Mouse (Mus musculus): Measurements from ENCODE around the gene Cyth2.

DNA sequence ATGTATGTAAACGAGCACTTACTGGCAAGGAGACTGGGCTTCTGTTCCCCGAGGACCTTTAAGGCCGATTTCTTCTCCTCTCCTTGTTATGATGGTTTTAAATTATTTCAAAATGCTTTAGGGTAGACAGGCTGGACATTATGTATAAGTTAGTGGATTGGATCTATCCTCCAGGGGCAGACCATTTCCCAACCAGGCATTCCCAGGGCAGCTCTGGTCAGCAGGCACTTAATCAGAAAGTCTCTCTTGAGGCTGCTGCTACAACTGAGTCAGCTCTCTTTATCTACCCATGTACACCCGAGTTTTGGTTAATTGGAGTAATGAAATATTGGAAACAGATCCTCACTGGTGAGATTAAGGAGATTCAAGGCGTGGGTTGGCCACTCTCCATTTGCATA, 16.7 kb upstream of the Cyth2 start:
- TF ChIP-seq POLR2A (IDR thresholded peaks at IDR 0.05; ENCODE audit: low read depth, low read length) (no peak), CTCF (IDR thresholded peaks at IDR 0.05; ENCODE audit: extremely low read depth, insufficient read length, insufficient replicate concordance, low read depth, low read length) (no peak)
